Mouse (Mus musculus) E14TG2a.4 (cell line): ENCODE results near the gene Camkk1.

Experiments used
- H3K27me3 ChIP-seq: 2 replicates; pipeline ENCODE4 v1.6.1; 2014; ENCODE audit warnings: low read length, control low read depth; ENCODE audit not compliant: insufficient read depth
- H3K36me3 ChIP-seq: 2 replicates; pipeline ENCODE4 v1.6.1; 2014; ENCODE audit warnings: low read length, control low read depth; ENCODE audit not compliant: insufficient read depth
- H3K4me1 ChIP-seq: replicated peaks from 2 replicates; pipeline ENCODE4 v1.6.1; 2014; ENCODE audit warnings: low read depth, low read length, control low read depth
- H3K4me3 ChIP-seq: replicated peaks from 2 replicates; pipeline ENCODE4 v1.5.1; 2014; ENCODE audit warnings: mild to moderate bottlenecking, low read length
- H3K9me3 ChIP-seq: 2 replicates; pipeline ENCODE4 v1.6.1; 2014; ENCODE audit warnings: low read length, control low read depth
- CTCF ChIP-seq: conservative IDR thresholded peaks from 2 replicates; pipeline ENCODE4 v1.5.1; 2014; ENCODE audit warnings: low read length
- NANOG ChIP-seq: IDR thresholded peaks from 2 replicates; pipeline ENCODE4 v1.6.1; 2014; ENCODE audit warnings: borderline replicate concordance, low read length, mixed read lengths
- POU5F1 ChIP-seq: IDR thresholded peaks from 2 replicates; pipeline ENCODE4 v1.6.1; 2014; ENCODE audit warnings: low read length, borderline replicate concordance

The Camkk1 gene

GRCm38 (mm10) chr11:73018471-73019146 is at the start of gene Camkk1:
TSS of gene Camkk1 (plus strand) at chr11:73019008.
- TF ChIP-seq CTCF (no peak), NANOG (no peak), POU5F1 (no peak)
- H3K36me3 ChIP-seq: no peaks in the 10 kb centered on the region
- H3K27me3 ChIP-seq: peaks cover 79% of the 10 kb centered on the region
- no peaks in the 10 kb centered on the region for H3K9me3 ChIP-seq
- peaks cover 17% of the 10 kb centered on the region for H3K4me1 ChIP-seq
- peak within 1 kb of the TSS; percentile 89 for H3K4me3 ChIP-seq

- Histone ChIP-seq H3K9me3 (no peaks in the 10 kb centered on the region), H3K27me3 (peaks cover 7% of the 10 kb centered on the region), H3K4me1 (peaks cover 25% of the 10 kb centered on the region), H3K36me3 (no peaks in the 10 kb centered on the region), H3K4me3 (peak overlapping the region; percentile 37; the same call in 1 of the 2 replicates)
- no peak for TF ChIP-seq CTCF
- no peak for TF ChIP-seq POU5F1
- TF ChIP-seq NANOG: no peak
These were observed 43.8 kb upstream of the Camkk1 start for GRCm38 (mm10) chr11:72974995-72975503.

GRCm38 (mm10) chr11:72982516-72982915 is 36.3 kb upstream of the Camkk1 start:
- no peak overlapping the region for H3K4me3 ChIP-seq
- H3K36me3 ChIP-seq: 0 out of 2 replicates have a peak, but pooled peaks cover 5% of the 10 kb centered on the region
- no peaks in the 10 kb centered on the region for H3K9me3 ChIP-seq
- TF ChIP-seq CTCF (no peak), NANOG (no peak)
- H3K27me3 ChIP-seq: no peaks in the 10 kb centered on the region
- peaks cover 23% of the 10 kb centered on the region for H3K4me1 ChIP-seq

- Histone ChIP-seq H3K9me3 (no peaks in the 10 kb centered on the region), H3K4me3 (no peak overlapping the region), H3K27me3 (no peaks in the 10 kb centered on the region), H3K36me3 (0 out of 2 replicates have a peak, but pooled peaks cover 5% of the 10 kb centered on the region), H3K4me1 (peaks cover 22% of the 10 kb centered on the region)
- TF ChIP-seq CTCF: no peak; the same call in 1 of the 2 replicates
- TF ChIP-seq NANOG: no peak
- no peak for TF ChIP-seq POU5F1
These were observed 35.5 kb upstream of the Camkk1 start for GRCm38 (mm10) chr11:72983283-72983682.

GRCm38 (mm10) chr11:72986745-72987144 is 32.1 kb upstream of the Camkk1 start:
- Histone ChIP-seq H3K4me1 (peaks cover 17% of the 10 kb centered on the region), H3K4me3 (no peak overlapping the region), H3K36me3 (0 out of 2 replicates have a peak, but pooled peaks cover 4% of the 10 kb centered on the region), H3K9me3 (no peaks in the 10 kb centered on the region), H3K27me3 (0 out of 2 replicates have a peak, but pooled peaks cover 4% of the 10 kb centered on the region)
- no peak for TF ChIP-seq NANOG

GRCm38 (mm10) chr11:72987234-72987633 is 31.6 kb upstream of the Camkk1 start:
- Histone ChIP-seq H3K9me3 (no peaks in the 10 kb centered on the region), H3K36me3 (no peaks in the 10 kb centered on the region), H3K4me3 (no peak overlapping the region), H3K27me3 (0 out of 2 replicates have a peak, but pooled peaks cover 4% of the 10 kb centered on the region), H3K4me1 (peaks cover 22% of the 10 kb centered on the region)
- no peak for TF ChIP-seq CTCF
- no peak for TF ChIP-seq NANOG
- TF ChIP-seq POU5F1: no peak

GRCm38 (mm10) chr11:72987807-72988206 is 31.0 kb upstream of the Camkk1 start:
- H3K27me3 ChIP-seq: 0 out of 2 replicates have a peak, but pooled peaks cover 4% of the 10 kb centered on the region

GRCm38 (mm10) chr11:72989044-72989443 is 29.8 kb upstream of the Camkk1 start:
- Histone ChIP-seq H3K4me3 (no peak overlapping the region), H3K9me3 (no peaks in the 10 kb centered on the region), H3K27me3 (peaks cover 10% of the 10 kb centered on the region; the same call in 1 of the 2 replicates), H3K36me3 (no peaks in the 10 kb centered on the region), H3K4me1 (peaks cover 23% of the 10 kb centered on the region)
- TF ChIP-seq CTCF: no peak
- no peak for TF ChIP-seq POU5F1
- TF ChIP-seq NANOG: no peak

More at GRCm38 (mm10) chr11:72987807-72988206, 31.0 kb upstream of the Camkk1 start:
- H3K4me3 ChIP-seq: no peak overlapping the region
- H3K36me3 ChIP-seq: no peaks in the 10 kb centered on the region
- H3K9me3 ChIP-seq: no peaks in the 10 kb centered on the region
- TF ChIP-seq POU5F1 (no peak), CTCF (no peak), NANOG (no peak)
- H3K4me1 ChIP-seq: peaks cover 23% of the 10 kb centered on the region

GRCm38 (mm10) chr11:72990688-72991087 is 28.1 kb upstream of the Camkk1 start:
- Histone ChIP-seq H3K27me3 (peaks cover 10% of the 10 kb centered on the region; the same call in 1 of the 2 replicates), H3K4me1 (peaks cover 23% of the 10 kb centered on the region), H3K36me3 (no peaks in the 10 kb centered on the region), H3K4me3 (no peak overlapping the region), H3K9me3 (no peaks in the 10 kb centered on the region)
- TF ChIP-seq NANOG (no peak), CTCF (no peak), POU5F1 (no peak)
